Mouse (Mus musculus): ENCODE results near the gene Olfr206. TPM values are rescaled to one million over a fixed set of nuclear protein-coding genes. Genes with fewer than 3 reads are reported as not detected.
"Not testable (repeated sequence)": the region's sequence is repeated elsewhere in the genome, so short reads cannot be mapped to it uniquely, and the experiment has no call there.

Olfr206 gene
- polyA plus RNA-seq (2015; fragmentation: Nextera tagmentation; extraction: Ambion mirVana): not detected in 2 replicates

- Histone ChIP-seq H3K36me3 (ENCODE audit: control insufficient read depth, insufficient read depth, low read length) (no peaks in the 10 kb centered on the region), H3K4me2 (ENCODE audit: low read depth, low read length) (no peak within 1 kb of the TSS), H3K9ac (ENCODE audit: low read depth, low read length) (no peak within 1 kb of the TSS), H3K4me1 (ENCODE audit: control insufficient read depth, insufficient read depth, low read length) (no peaks in the 10 kb centered on the region), H3K27ac (ENCODE audit: low read length) (no peak within 1 kb of the TSS), H3K4me3 (ENCODE audit: low read length) (no peak within 1 kb of the TSS), H3K27me3 (replicated peaks; ENCODE audit: control insufficient read depth, insufficient read depth, low read length) (no peaks in the 10 kb centered on the region), H3K9me3 (ENCODE audit: control insufficient read depth, low read length) (no peaks in the 10 kb centered on the region)
- no peak for ATAC-seq
- 84% methylated on average over 1 of the region's 1 CpGs for WGBS
These were observed at the start of gene Olfr206 for GRCm38 (mm10) chr16:59349146-59349545. Olfr206 (minus strand) TSS chr16:59349246.

DNA sequence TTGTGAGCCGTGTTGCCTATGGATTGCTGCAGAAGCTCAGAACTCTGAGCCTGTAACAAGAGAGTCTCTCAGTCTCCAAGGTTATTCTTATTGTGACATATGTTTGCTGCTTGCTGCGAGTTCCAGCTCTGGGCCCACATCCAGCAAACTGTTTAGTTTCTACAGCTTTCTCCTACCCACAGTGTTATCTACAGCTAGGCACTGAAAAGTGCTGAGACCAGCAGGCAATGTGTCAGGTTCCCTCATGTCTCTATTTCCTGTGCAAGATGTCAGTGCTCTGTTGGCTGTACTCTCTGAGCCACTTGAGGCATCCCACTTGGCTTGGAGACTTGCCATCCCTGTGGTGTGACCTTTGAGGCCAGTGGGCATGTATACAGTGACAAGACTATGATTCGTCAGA lies 44.3 kb upstream of the Olfr206 start:
- H3K36me3 ChIP-seq (ENCODE audit: control insufficient read depth, insufficient read depth, low read length): no peaks in the 10 kb centered on the region
- no peak for ATAC-seq
- no peak overlapping the region for H3K4me2 ChIP-seq (ENCODE audit: low read depth, low read length)
- H3K9me3 ChIP-seq (ENCODE audit: control insufficient read depth, low read length): peaks cover 3% of the 10 kb centered on the region; the same call in 1 of the 2 replicates
- 54% methylated on average over 3 of the region's 3 CpGs for WGBS
- no peak overlapping the region for H3K4me3 ChIP-seq (ENCODE audit: low read length)
- no peak overlapping the region for H3K27ac ChIP-seq (ENCODE audit: low read length)
- H3K27me3 ChIP-seq (replicated peaks; ENCODE audit: control insufficient read depth, insufficient read depth, low read length): no peaks in the 10 kb centered on the region
- H3K9ac ChIP-seq (ENCODE audit: low read depth, low read length): no peak overlapping the region
- H3K4me1 ChIP-seq (ENCODE audit: control insufficient read depth, insufficient read depth, low read length): no peaks in the 10 kb centered on the region

- H3K36me3 ChIP-seq (ENCODE audit: control insufficient read depth, insufficient read depth, low read length): no peaks in the 10 kb centered on the region
- no peak within 1 kb of the TSS for H3K4me2 ChIP-seq (ENCODE audit: low read depth, low read length)
- H3K27ac ChIP-seq (ENCODE audit: low read length): no peak within 1 kb of the TSS
- no peak for ATAC-seq
- no peaks in the 10 kb centered on the region for H3K4me1 ChIP-seq (ENCODE audit: control insufficient read depth, insufficient read depth, low read length)
- H3K27me3 ChIP-seq (replicated peaks; ENCODE audit: control insufficient read depth, insufficient read depth, low read length): no peaks in the 10 kb centered on the region
- WGBS: 72% methylated on average over 2 of the region's 2 CpGs
- H3K4me3 ChIP-seq (ENCODE audit: low read length): no peak within 1 kb of the TSS
- no peaks in the 10 kb centered on the region for H3K9me3 ChIP-seq (ENCODE audit: control insufficient read depth, low read length)
- no peak within 1 kb of the TSS for H3K9ac ChIP-seq (ENCODE audit: low read depth, low read length)
These were observed 14.8 kb upstream of the Olfr206 start, which contains the start of gene Olfr209 for GRCm38 (mm10) chr16:59363893-59364292. Olfr209 (minus strand) TSS chr16:59363993.

DNA sequence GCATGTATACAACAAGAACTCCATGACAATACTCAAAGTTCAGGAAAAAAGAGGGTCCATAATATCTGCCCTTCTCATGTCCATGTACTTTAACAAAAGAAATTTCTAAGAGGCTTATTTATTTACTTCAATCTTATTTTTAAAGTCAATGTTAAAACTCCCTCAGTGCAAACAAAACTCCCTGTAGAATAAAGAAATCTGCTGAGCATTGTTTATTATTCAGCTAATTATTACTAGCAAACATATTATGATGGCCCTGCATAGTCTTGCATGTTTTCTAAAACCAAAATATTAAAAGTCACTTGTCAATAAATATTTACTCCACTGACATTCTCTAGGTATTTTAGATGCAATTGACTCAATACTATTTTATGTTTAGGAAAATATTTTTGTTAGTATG lies 18.0 kb downstream of the Olfr206 start, which contains the start of gene Olfr205:
Olfr205 (minus strand) TSS at position 101 of the 400 bp plus-strand sequence.
- no peak for ATAC-seq
- Histone ChIP-seq H3K9me3 (ENCODE audit: control insufficient read depth, low read length) (no peaks in the 10 kb centered on the region), H3K36me3 (ENCODE audit: control insufficient read depth, insufficient read depth, low read length) (no peaks in the 10 kb centered on the region), H3K9ac (ENCODE audit: low read depth, low read length) (no peak within 1 kb of the TSS), H3K27ac (ENCODE audit: low read length) (no peak within 1 kb of the TSS), H3K27me3 (replicated peaks; ENCODE audit: control insufficient read depth, insufficient read depth, low read length) (no peaks in the 10 kb centered on the region), H3K4me3 (ENCODE audit: low read length) (no peak within 1 kb of the TSS), H3K4me2 (ENCODE audit: low read depth, low read length) (no peak within 1 kb of the TSS), H3K4me1 (ENCODE audit: control insufficient read depth, insufficient read depth, low read length) (no peaks in the 10 kb centered on the region)

GRCm38 (mm10) chr16:59323262-59323661 lies 25.8 kb downstream of the Olfr206 start:
- H3K9me3 ChIP-seq (ENCODE audit: control insufficient read depth, low read length); H3K36me3 ChIP-seq (ENCODE audit: control insufficient read depth, insufficient read depth, low read length); H3K4me3 ChIP-seq (ENCODE audit: low read length); H3K27me3 ChIP-seq (replicated peaks; ENCODE audit: control insufficient read depth, insufficient read depth, low read length); H3K27ac ChIP-seq (ENCODE audit: low read length); H3K9ac ChIP-seq (ENCODE audit: low read depth, low read length); ATAC-seq; H3K4me2 ChIP-seq (ENCODE audit: low read depth, low read length); H3K4me1 ChIP-seq (ENCODE audit: control insufficient read depth, insufficient read depth, low read length): not testable (repeated sequence)
- WGBS: 53% methylated on average over 1 of the region's 1 CpGs

DNA sequence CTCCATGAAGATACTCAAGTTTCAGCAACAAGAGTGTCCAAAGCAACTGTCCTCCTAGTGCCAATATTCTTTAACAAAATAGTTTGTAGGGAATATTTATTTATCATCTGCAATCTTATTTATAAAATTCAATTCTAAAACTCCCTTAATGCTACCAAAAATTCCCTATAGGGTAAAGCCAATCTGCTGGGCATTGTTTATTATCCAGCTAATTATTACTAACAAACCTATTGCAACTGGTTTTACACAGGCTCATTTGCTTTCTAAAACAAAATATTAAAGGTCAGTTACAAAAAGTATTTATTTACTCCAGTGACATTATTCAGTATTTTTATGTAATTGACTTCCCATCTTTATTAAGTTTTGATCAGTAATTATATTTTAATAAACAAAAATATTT lies 30.9 kb downstream of the Olfr206 start, which contains the start of gene Olfr204:
Olfr204 (minus strand) TSS at position 101 of the 400 bp plus-strand sequence.
- Histone ChIP-seq H3K9me3 (ENCODE audit: control insufficient read depth, low read length) (no peaks in the 10 kb centered on the region), H3K4me1 (ENCODE audit: control insufficient read depth, insufficient read depth, low read length) (no peaks in the 10 kb centered on the region), H3K27me3 (replicated peaks; ENCODE audit: control insufficient read depth, insufficient read depth, low read length) (no peaks in the 10 kb centered on the region), H3K4me3 (ENCODE audit: low read length) (no peak within 1 kb of the TSS), H3K4me2 (ENCODE audit: low read depth, low read length) (no peak within 1 kb of the TSS), H3K36me3 (ENCODE audit: control insufficient read depth, insufficient read depth, low read length) (no peaks in the 10 kb centered on the region), H3K27ac (ENCODE audit: low read length) (no peak within 1 kb of the TSS), H3K9ac (ENCODE audit: low read depth, low read length) (no peak within 1 kb of the TSS)
- ATAC-seq: no peak

DNA sequence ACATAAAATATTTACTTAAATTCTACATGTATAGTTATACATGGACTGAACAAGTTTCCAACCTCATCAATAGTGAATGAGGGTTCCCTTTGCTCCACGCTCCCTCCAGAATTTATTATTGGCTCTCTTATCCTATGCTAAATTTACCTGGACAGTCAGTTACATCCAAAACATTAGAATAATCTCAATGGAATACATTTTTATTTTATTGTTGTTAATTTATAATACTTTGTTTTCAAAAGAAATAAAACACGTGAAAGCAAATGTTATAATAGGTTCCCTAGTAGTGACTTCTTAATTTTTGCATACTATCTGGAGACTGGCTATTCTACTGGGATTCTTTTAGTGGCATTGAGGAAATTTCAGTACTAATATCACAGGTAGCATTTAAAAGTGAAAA lies 50.5 kb downstream of the Olfr206 start, which contains the start of gene Olfr203:
Olfr203 (plus strand) TSS at position 301 of the 400 bp plus-strand sequence.
- Histone ChIP-seq H3K4me3 (ENCODE audit: low read length) (no peak within 1 kb of the TSS), H3K27ac (ENCODE audit: low read length) (no peak within 1 kb of the TSS), H3K9me3 (ENCODE audit: control insufficient read depth, low read length) (no peaks in the 10 kb centered on the region), H3K36me3 (ENCODE audit: control insufficient read depth, insufficient read depth, low read length) (no peaks in the 10 kb centered on the region), H3K27me3 (replicated peaks; ENCODE audit: control insufficient read depth, insufficient read depth, low read length) (no peaks in the 10 kb centered on the region), H3K4me2 (ENCODE audit: low read depth, low read length) (no peak within 1 kb of the TSS), H3K4me1 (ENCODE audit: control insufficient read depth, insufficient read depth, low read length) (no peaks in the 10 kb centered on the region), H3K9ac (ENCODE audit: low read depth, low read length) (no peak within 1 kb of the TSS)
- no peak for ATAC-seq
- WGBS: 87% methylated on average over 2 of the region's 2 CpGs

Other genes starting within 250 kb of the Olfr206 start
- gene Olfr193, start 237.4 kb downstream of the Olfr206 start, polyA plus RNA-seq (2015; fragmentation: Nextera tagmentation; extraction: Ambion mirVana): not detected in 2 replicates
- not detected in 2 replicates for gene Olfr194, start 228.2 kb downstream of the Olfr206 start, polyA plus RNA-seq (2015; fragmentation: Nextera tagmentation; extraction: Ambion mirVana)
- not detected in 2 replicates for gene Olfr195, start 202.2 kb downstream of the Olfr206 start, polyA plus RNA-seq (2015; fragmentation: Nextera tagmentation; extraction: Ambion mirVana)
- not detected in 2 replicates for gene Olfr196, start 178.8 kb downstream of the Olfr206 start, polyA plus RNA-seq (2015; fragmentation: Nextera tagmentation; extraction: Ambion mirVana)
- not detected in 2 replicates for gene Olfr198, start 145.7 kb downstream of the Olfr206 start, polyA plus RNA-seq (2015; fragmentation: Nextera tagmentation; extraction: Ambion mirVana)
- gene Olfr199, start 129.5 kb downstream of the Olfr206 start, polyA plus RNA-seq (2015; fragmentation: Nextera tagmentation; extraction: Ambion mirVana): not detected in 2 replicates
- gene Olfr201, start 76.6 kb downstream of the Olfr206 start, polyA plus RNA-seq (2015; fragmentation: Nextera tagmentation; extraction: Ambion mirVana): not detected in 2 replicates
- not detected in 2 replicates for gene Olfr202, start 62.5 kb downstream of the Olfr206 start, polyA plus RNA-seq (2015; fragmentation: Nextera tagmentation; extraction: Ambion mirVana)
- not detected in 2 replicates for gene Olfr203, start 50.4 kb downstream of the Olfr206 start, polyA plus RNA-seq (2015; fragmentation: Nextera tagmentation; extraction: Ambion mirVana)
- not detected in 2 replicates for gene Olfr204, start 31.0 kb downstream of the Olfr206 start, polyA plus RNA-seq (2015; fragmentation: Nextera tagmentation; extraction: Ambion mirVana)
- not detected in 2 replicates for gene Olfr205, start 18.1 kb downstream of the Olfr206 start, polyA plus RNA-seq (2015; fragmentation: Nextera tagmentation; extraction: Ambion mirVana)
- not detected in 2 replicates for gene Olfr209, start 14.7 kb upstream of the Olfr206 start, polyA plus RNA-seq (2015; fragmentation: Nextera tagmentation; extraction: Ambion mirVana)
- gene Gabrr3, start 58.1 kb upstream of the Olfr206 start, polyA plus RNA-seq (2015; fragmentation: Nextera tagmentation; extraction: Ambion mirVana): not detected in 2 replicates
- gene Riox2, start 122.5 kb upstream of the Olfr206 start, polyA plus RNA-seq (2015; fragmentation: Nextera tagmentation; extraction: Ambion mirVana): 32.3 and 34.1 TPM in 2 replicates

Measured in intestine, embryonic 16.5 days (tissue).